Mouse (Mus musculus) sigmoid colon, adult 10 weeks (tissue): ENCODE measurements around the gene Plekha1. TPM values are rescaled to one million over a fixed set of nuclear protein-coding genes. Genes with fewer than 3 reads are reported as not detected.

Experiments used
- polyA plus RNA-seq: library from polyadenylated mRNA; stranded (reverse); fragments of 350-450 nt; fragmentation: Illumina TruSeq; extraction: RNeasy Lipid Tissue Mini Kit (QIAGEN cat#74804); gene quantifications from one replicate; pipeline ENCODE4 v1.2.3, GENCODE M21; 2014; ENCODE audit warnings: low read depth, low replicate concordance

The Plekha1 gene
- 198 TPM for polyA plus RNA-seq

GRCm38 (mm10) chr7:130865613-130866591 is at the start of gene Plekha1:
TSS of gene Plekha1 (plus strand) at chr7:130865756.

GRCm38 (mm10) chr7:130935793-130936471 is 70.4 kb downstream of the Plekha1 start, which contains the start of gene Htra1:
TSS of gene Htra1 (plus strand) at chr7:130936111.

Other genes starting within 250 kb of the Plekha1 start
- gene Btbd16, start 91.7 kb upstream of the Plekha1 start, polyA plus RNA-seq = not detected
- 4.8 TPM for gene Htra1, start 70.4 kb downstream of the Plekha1 start, polyA plus RNA-seq
- 717 TPM for gene Dmbt1, start 166.3 kb downstream of the Plekha1 start, polyA plus RNA-seq